Mouse (Mus musculus) cerebellum, postnatal 4 days (tissue): ENCODE data around the gene Itgav.
"Not testable (repeated sequence)": the region's sequence is repeated elsewhere in the genome, so short reads cannot be mapped to it uniquely, and the experiment has no call there.

Experiments
- DNase-seq, 2 experiments: peaks; one replicate each; pipeline ENCODE4 v3.0.0; 2022; ENCODE audit warnings: low spot score in 2 of 2, mixed read lengths in 1 of 2

Gene Itgav

DNA sequence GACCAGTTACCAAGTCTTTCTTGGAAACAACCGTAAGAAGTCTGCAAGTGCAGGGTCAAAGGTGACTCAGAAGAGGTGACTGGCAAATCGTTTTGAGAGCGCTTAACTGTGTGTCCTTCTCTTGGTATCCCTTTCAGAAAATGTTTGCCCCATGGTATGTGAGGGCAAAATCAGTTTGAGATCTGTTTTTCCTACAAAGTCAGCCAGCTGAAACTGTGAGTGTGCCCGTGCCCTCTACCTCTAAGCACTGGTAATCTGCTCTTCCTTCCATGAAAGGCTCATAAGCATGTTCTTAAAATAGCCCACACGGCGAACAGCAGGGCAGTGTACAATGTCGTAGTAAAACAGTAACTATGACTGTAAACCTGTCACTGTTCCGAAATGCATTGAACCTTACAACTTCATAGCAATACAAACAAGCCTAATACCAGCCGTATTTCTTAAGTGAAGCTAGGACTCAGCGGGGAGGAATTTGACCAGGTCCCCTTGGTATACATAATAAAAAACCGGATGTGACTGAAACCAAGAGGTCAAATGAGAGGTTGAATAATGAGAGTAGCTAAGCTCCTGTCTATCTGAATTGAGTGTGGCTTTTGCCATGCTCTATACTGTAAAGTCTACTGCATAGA lies 14.2 kb upstream of the Itgav start:
- no peak for DNase-seq

DNA sequence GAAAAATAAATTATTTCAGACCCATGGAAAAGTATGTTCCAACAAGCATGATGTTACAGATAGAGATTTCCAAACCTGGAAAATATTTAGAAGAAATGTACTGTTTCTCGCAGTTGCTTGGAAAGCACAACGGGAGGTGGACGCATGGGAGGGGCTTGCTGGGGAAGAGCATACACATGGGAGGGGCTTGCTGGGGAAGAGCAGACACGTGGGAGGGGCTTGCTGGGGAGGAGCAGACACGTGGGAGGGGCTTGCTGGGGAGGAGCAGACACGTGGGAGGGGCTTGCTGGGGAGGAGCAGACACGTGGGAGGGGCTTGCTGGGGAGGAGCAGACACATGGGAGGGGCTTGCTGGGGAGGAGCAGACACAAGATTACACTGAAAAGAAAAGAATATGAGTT lies 10.9 kb upstream of the Itgav start:
- DNase-seq = not testable (repeated sequence)

DNA sequence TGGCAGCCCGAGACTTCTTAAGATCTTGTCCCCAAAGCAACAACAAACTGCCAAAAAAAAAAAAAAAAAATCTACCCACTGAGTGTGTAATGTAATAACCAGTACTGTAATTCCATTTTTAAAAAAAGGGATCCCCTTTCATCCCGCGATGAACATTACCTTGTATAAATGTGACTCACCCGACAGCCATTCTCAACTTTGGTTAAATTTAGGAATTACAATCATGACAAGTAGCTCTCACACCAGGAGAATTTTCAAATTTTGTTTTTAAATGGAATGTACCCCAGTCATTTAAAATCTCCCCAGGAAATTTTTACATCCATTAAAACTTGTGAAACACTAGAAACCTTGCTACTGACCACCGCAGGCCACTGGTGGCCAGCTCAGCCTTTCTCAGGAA lies 10.3 kb upstream of the Itgav start:
- no peak for DNase-seq

DNA sequence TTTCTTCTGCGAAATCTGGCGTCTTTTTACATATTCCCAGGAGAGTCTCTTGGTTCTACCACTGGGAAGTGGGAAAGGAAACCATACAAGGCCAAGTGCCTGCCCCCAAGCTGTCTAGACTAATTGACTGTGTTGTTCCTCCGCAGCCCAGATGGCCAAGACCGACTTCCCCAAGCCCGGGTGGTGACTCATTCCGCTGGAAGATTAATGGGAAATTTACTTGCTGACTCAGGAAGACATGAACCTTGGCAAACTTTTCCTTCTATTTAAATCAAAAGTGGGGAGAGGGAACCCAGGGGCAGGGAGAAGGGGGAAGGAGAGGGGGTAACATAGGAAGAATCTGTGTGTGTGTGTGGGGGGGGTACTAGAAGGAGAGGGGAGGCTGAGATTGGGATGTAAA lies 9.4 kb upstream of the Itgav start:
- peak in 1 of 2 experiments; percentile 43 for DNase-seq

DNA sequence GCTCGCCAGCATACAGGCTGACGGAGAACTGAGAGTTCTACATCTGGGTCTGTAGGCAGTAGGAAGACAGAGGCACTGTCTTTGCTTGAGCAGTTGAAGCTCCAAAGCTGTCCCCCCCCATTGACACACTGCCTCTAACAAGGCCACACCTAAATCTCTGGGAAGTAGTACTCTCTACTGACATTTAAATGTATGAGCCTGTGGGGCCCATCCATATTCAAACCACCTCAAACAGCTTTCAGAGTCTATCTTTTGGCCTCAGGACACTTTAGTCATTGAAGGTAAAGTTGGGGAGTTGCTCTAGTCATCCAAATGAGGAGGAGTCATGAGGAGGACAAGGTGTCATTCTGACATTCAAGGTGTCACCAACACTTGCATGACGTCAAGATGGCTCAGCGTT lies 5.9 kb upstream of the Itgav start:
- DNase-seq = no peak

DNA sequence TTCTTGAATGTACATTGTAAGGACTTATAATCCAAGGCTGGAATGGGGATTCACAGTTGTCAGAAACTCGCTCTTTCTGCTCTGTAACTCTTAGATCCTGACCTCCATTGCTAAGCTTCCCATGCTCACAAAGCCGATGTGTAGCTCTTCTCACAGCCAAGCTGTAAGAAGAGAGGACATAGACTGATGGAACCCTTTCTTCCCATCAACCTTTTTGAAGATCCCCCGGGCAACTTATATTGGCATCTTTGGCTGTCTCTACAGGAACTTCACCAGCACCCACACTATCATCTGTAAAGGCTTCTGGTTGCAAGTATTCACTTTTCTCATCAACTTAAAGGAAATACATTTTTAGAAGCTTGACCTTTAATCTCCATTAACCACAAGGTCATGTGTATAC lies 2.6 kb upstream of the Itgav start:
- DNase-seq = no peak

DNA sequence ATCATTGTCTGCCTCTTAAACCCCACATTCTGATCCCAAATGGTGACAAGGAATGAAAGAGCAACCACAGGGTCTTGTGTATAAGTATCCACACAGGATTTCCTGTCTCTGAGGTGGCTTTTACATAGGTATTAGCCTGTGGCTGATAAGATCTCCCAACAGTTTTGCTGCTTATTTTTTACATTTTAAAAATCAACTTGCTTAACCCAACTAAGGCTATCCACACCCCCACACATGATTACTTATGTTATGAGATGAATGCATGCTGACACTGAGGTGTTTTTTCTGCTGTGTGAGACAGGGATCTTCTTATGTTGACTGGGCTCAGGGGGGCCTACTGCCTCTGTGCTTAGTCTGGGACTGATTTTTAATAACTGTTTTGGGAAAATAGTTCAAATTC lies 1.3 kb upstream of the Itgav start:
- DNase-seq = no peak

DNA sequence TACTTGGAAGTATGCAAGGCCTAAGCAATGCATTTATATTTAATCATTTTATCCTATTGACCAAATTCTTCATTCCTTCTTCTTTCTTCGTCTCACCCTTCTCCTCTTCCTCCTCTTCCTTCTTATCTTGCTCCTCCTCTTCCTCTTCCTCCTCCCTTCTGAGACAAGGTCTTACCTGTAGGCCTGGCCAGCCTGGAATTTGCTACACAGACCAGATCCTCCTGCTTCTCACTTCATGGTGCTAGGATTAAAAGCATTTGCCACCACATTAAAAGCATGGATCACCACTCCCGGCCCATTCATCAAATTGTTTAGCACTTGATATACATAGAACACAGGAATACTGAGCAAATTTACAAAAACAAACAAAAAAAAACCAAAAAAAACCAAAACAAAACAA lies 851 bp upstream of the Itgav start:
- no peak for DNase-seq

DNA sequence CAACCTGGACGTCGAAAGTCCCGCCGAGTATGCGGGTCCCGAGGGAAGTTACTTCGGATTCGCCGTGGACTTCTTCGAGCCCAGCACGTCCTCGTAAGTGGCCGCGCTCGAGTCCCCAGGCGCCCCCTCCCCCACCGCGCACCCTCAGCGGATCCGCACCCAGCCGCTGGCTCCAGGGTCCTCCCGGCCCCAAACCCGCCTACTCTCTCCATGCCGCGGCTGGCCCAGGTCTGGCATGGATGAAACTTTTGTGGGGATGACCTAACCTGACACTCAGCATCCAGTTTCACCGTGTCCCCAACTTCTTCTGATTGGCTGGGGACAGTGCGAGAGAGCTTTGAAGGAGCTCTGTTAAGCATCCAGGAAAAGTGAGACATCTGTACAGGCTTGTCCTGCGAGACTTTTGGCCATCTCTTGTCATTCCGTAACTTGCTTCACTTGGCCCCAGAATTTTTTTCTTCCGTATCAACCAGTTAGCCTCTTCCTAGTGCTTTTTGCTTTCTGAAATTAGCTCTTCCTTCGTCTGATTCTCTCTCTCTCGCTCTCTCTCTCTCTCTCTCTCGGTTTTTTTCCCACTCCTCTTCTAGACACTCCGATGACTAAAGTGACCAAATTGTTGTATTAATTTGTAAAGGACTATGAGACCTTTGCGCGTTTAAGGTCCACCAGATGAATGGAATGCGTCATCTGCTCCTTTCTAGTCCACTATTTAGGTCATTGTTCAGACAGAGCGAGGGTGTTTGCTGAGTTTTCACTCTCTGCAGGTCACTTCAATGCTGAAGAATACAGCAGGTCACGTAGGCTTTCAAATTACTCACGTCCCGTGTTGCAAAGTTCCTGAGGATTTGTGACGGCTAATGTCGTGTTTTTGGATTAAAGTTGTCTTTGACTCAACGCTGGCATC lies 882 bp downstream of the Itgav start:
- DNase-seq = peak in 1 of 2 experiments; percentile 35

DNA sequence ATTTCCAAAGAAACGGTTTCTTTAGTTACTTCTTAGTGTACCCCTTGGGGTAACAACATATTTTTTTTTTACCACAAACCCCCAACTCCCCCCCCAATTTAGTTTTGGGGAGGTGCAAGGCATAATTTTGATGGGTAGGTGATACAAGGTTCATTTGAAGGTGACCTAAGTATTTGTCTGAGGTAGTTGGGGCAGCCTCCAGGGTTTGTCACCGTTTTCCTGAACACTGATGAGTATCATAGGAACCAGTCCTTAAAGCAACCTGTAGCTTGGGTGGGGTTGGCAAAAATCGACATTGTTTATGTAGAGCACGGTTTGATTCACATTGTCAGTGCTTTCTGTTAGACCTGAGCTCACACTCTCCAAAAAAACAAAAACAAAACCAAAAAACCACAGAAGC lies 1.6 kb downstream of the Itgav start:
- no peak for DNase-seq

DNA sequence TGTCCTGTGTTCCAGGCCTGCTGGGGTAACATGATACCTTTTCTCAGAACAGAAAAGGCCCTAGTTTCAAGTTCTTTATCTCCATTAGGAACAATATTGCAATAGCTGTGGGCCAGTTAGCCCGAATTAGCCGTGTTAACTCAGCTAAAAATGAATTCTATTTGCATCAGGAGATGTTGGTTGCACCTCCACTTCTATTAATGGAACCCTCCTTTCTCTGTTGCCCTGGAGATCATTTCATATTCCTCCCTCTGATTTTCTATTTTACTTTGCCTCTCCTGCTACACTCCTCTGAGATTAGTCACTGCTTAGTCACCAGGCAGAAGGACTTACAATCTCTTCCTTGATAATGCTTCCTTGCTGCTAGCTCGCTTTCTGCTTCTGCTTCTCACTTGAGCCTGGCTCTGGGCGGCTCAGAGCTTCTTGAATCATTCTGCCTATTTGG lies 4.1 kb downstream of the Itgav start:
- no peak for DNase-seq

DNA sequence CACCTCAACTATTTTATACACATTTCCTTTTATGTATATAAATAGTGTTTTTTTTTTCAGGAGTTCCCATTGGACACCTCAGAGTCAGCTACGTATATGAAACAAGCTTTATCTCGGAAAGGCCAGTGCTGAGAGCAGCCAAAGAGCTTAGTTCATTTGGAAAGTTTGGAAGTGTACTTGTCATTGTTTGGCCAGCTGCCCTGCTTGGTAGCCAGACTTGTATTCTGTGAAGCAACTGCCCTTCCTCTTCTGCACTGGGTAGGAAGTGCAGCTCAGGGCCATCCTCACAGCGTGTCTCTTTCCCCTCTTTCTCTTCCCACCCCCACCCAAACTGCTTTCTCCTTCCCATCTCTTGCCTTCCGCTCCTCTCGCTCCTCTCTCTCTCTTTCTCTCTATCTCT lies 5.1 kb downstream of the Itgav start:
- DNase-seq = no peak

DNA sequence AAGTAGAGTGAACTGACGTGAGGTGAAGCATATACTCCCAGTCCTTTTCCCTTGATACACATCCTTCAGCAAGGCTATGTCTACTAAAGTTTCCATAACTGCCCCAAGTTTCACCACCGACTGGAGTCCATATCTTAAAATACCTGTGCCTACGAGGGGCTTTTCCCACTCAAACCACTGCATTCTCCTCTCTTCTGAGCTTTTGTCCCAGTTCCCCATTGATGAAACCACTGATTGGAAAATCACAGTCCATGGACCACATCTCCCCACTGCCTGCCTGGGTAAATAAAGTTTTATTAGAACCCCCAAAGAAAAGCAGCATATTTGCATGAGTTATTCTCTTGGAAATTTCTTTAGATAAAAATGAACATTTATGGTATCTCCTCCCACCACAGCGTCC lies 8.7 kb downstream of the Itgav start:
- DNase-seq = no peak

DNA sequence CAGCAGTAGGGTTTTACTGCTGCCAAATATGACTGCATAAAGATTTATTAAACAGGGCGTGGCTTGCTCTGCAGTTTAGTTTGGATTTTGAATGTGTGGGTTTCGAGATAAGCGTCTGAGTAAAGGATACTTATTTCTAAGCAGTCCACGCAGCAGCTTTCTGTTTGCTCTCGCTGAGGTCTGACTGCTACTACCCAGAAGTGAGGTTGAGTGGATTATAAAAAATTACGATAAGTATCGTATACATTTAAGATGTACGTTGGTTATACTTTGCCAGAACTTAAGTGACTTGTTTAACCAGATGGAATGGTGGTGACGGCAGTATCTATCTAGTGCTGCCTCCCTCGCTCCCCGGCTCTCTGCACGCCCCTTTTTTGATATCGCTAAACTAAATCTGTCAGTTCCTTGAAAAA lies 9.8 kb downstream of the Itgav start:
- no peak for DNase-seq

DNA sequence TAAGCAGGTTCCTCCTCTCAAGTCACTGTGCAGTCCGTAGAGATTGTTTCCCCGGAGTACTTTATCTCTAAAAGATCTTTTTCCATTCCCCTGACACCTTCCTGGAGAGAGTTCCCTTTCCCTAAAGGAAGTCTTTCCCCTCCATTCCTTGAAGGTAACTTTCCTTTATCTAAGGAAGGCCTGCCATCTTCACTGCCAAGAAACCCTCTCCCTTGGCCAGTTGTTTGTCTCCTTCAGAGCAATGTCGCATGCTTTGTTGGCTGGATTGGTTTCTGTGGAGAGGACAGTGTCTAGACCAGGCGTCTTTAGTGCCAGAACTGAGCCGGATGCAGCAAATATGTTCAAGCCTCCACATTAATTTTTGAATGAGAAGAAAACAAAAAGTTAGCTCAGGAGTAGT lies 11.1 kb downstream of the Itgav start:
- DNase-seq = no peak

DNA sequence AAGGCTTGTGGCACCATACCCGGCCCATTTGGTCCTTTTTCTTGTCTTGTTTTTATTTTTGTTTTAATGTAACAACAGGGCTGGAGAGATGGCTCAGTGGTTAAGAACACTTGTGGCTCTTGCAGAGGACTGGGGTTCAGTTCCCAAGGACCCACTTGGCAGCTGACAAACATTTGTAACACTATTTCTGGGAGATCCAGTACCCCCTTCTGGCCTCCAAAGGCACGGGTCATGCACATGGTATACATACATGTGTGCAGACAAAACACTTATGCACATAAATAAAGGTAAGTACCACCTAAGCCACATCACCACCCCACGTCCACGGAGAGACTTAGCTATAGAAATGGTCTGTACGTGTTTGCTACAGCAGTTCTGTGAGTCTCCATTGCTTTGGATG lies 12.6 kb downstream of the Itgav start:
- no peak for DNase-seq

DNA sequence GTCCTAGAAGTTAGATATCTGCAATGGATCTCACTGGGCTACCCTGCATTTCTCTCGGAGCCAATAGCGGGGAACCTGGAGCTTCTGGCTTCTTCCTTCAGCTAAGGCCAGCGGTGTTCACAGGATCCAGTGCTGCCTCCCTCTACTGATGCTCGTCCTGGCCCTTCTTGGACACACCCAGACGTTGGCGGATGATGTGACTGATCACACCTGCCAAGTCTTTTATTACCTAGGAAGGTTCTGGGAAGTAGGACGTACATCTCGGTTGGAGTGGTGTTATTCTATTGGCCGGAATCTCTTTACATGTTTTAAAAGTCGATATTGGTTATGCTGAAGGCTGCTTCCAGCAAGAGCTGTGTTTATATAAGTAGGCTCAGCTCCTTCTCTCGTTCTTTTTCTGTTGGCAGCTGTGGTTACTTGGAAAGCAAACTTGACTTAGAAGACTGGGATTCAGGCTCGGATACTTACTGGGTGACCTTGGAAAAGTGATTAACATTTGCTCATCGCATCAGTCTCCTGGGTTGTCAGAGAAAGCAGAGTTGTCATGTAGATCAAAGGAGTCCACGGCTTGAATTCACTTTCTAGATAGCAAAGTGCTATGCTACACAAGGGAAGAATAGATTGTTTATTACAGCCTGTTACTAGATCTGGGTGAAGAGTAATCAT lies 14.5 kb downstream of the Itgav start:
- no peak for DNase-seq

DNA sequence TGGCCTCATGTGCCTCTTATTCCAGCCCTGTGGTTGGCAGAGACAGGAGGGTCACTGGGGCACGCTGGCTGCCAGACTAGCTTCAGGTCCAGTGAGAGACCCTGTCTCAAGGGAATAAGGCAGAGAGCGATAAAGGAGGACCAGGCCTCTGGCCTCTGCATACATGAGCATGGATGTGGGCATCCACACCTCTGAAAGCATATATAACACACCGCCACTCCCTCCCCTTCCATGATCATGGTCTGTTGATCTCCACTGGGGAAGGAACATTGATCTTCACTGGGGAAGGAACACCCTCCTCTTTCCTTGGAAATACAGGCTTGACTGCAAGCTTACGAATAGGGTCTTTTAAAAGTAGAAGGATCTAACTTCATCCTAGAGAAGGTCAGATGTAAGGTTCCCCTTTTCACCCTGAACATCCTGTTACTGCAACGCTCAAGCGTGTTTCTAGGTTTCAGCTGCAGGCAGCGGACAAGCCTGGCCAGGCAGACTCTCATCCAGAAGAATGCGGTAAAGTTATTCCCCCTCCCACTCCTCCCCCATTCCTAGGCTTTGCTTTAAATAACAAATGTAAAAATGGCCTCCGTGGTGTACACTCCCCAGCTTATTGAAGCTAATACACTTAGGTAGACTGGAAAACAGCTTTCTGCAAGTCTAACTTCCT lies 15.4 kb downstream of the Itgav start:
- DNase-seq = no peak

DNA sequence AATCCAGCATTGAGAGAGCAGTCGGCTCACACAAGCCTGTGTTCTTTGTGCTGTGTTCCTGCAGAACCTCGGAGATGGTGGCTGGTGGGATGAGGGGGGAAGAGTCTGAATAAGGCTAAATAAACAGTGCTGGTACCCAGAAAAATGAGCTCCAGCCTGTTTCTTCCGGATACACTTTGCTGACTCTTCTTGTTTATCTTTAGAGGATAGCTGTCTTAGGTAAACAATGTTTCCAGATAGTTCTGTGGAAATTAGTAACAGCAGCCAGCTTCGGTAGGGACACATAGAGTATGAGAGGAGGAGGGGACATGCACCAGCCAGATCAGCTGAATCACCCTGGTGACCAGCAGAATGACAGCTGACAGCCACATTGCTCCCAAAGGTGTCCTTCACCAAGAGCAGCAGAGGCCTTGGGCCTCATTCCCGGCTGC lies 16.4 kb downstream of the Itgav start:
- no peak for DNase-seq

DNA sequence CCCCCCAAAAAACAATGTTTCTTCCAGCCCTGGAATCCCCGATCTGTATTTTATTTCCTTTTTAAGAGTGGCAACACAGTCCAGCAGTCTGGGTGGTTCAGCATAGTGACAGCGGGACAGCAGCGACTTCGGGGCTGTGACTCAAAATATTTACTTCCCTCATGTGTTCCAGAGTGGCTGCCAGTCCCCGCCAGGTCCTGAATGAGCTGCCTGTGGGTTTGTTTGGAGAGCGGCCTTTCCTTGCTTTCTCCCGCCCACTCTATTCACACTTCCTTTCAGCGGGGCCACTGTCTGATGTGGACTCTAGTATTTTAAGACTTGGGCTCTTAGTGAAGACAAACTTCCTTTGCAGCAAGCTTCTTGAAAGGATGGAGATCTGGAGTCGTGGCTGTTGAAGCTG lies 18.0 kb downstream of the Itgav start:
- no peak for DNase-seq

DNA sequence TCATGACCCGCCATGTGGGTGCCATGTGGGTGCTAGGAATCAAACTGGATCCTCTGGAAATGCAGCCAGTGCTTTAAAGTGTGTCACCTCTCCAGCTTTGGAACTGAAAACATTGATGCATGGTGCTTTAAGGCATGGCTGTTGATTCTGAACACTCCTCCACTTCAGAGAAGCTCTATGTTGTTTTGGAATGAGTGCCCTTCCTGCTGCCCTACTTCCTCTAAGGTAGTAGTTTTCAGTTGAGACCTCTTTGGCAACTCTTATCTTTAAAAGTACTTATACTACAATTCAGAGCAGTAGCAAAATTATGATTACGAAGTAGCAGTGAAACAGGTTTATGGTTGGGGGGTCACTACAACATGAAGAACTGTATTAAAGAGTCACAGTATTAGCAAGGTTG lies 18.6 kb downstream of the Itgav start:
- DNase-seq = no peak

DNA sequence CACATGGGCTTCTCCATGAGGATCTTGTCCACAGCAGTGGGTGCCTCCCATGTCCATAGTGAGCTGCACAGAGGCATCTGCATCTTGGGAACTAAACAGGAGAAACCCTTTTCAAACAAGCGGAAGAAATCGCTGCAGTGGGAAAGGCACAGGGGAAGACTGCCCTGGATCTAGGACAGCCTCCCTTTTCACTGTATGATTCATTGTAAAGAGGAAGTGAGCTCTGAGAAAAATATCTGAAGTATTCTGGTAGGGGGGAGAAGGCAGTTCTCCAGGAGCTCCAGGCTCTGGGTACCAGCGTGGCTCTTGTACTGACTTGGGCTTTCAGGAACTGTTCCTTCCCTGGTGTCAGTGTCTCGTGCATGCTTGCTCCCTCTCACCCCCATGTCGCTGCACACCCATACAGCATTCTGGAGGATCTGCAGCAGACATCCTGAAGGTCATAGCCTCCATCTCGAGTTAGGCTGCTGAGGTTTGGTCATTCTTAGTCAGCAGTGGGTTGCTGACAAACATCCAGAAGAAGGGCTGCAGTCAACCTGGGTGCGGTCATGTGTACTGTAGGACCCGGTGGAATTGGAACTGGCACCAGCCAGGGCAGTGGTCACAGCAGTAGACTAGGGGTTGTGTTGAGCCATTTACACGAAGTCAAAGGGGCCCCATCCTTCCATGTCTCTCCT lies 20.2 kb downstream of the Itgav start:
- no peak for DNase-seq
